Mouse (Mus musculus) C2C12 (cell line): ENCODE data around the gene Cradd.

Source experiments
- CTCF ChIP-seq: IDR thresholded peaks from one replicate; pipeline ENCODE4 v1.5.1; 2011; ENCODE audit not compliant: control insufficient read depth, insufficient read depth, insufficient read length
- MAX ChIP-seq: IDR thresholded peaks from one replicate; pipeline ENCODE4 v1.6.1; 2011; ENCODE audit warnings: mild to moderate bottlenecking, control low read depth
- MYOD1 ChIP-seq: IDR thresholded peaks from one replicate; pipeline ENCODE4 v1.6.1; 2011; ENCODE audit warnings: low read depth; ENCODE audit not compliant: control insufficient read depth, insufficient read length

GRCm38 (mm10) chr10:95180177-95180576 lies 143.8 kb downstream of the Cradd start:
- TF ChIP-seq CTCF (no peak), MYOD1 (no peak), MAX (no peak)
